Mouse (Mus musculus) neural tube, embryonic 11.5 days (tissue): ENCODE results near the gene Trp53rkb. TPM values are rescaled to one million over a fixed set of nuclear protein-coding genes. Genes with fewer than 3 reads are reported as not detected.

Source experiments
- ATAC-seq: fragments of 200-750 bp; cut with Nextera tagmentation; 2 replicates; pipeline ENCODE4 v1.8.0; 2017; ENCODE audit warnings: moderate number of reproducible peaks, mild to moderate bottlenecking, moderate TSS enrichment, moderate library complexity; ENCODE audit not compliant: insufficient read depth, low FRiP score, low TSS enrichment
- DNase-seq: peaks from one replicate; pipeline ENCODE4 v3.0.0-alpha.2; 2015; ENCODE audit warnings: low spot score
- H3K27ac ChIP-seq: fragments of 300-500 bp; sonication (generic); 2 replicates; pipeline ENCODE4 v1.5.1; 2014; ENCODE audit warnings: low read depth, mild to moderate bottlenecking, low read length
- H3K27me3 ChIP-seq: fragments of 300-500 bp; sonication (generic); 2 replicates; pipeline ENCODE4 v1.6.1; 2014; ENCODE audit warnings: mild to moderate bottlenecking, low read length, mixed read lengths; ENCODE audit not compliant: control insufficient read depth, insufficient read depth
- H3K36me3 ChIP-seq: fragments of 300-500 bp; sonication (generic); 2 replicates; pipeline ENCODE4 v1.6.1; 2014; ENCODE audit warnings: mild to moderate bottlenecking, low read length, moderate library complexity, mixed read lengths; ENCODE audit not compliant: control insufficient read depth, insufficient read depth
- H3K4me1 ChIP-seq: fragments of 300-500 bp; sonication (generic); 2 replicates; pipeline ENCODE4 v1.6.1; 2014; ENCODE audit warnings: low read length, mixed read lengths; ENCODE audit not compliant: control insufficient read depth, insufficient read depth
- H3K4me2 ChIP-seq: fragments of 300-500 bp; sonication (generic); 2 replicates; pipeline ENCODE4 v1.6.1; 2014; ENCODE audit warnings: low read depth, mild to moderate bottlenecking, moderate library complexity
- H3K4me3 ChIP-seq: fragments of 300-500 bp; sonication (generic); 2 replicates; pipeline ENCODE4 v1.5.1; 2014; ENCODE audit warnings: low read depth, low read length
- H3K9ac ChIP-seq: fragments of 300-500 bp; sonication (generic); 2 replicates; pipeline ENCODE4 v1.6.1; 2014; ENCODE audit warnings: mild to moderate bottlenecking, low read length
- H3K9me3 ChIP-seq: fragments of 300-500 bp; sonication (generic); 2 replicates; pipeline ENCODE4 v1.6.1; 2016; ENCODE audit warnings: low read length; ENCODE audit not compliant: control insufficient read depth
- WGBS: fragments of 180-500 bp; shearing (Covaris S2); extraction: QIAGEN DNeasy Blood & Tissue Kit; methylation state at CpG from one replicate; pipeline ENCODE4 v1.1.7; 2014; 5-methylcytosine and 5-hydroxymethylcytosine counted together
- polyA plus RNA-seq: library from polyadenylated mRNA; unstranded; fragments of >200 nt; fragmentation: Nextera tagmentation; extraction: Ambion mirVana; gene quantifications from 2 replicates; pipeline ENCODE4 v1.2.1, GENCODE M21; 2014

The Trp53rkb gene
- polyA plus RNA-seq, 1 experiment from 2014 or later = 10.4 TPM

DNA sequence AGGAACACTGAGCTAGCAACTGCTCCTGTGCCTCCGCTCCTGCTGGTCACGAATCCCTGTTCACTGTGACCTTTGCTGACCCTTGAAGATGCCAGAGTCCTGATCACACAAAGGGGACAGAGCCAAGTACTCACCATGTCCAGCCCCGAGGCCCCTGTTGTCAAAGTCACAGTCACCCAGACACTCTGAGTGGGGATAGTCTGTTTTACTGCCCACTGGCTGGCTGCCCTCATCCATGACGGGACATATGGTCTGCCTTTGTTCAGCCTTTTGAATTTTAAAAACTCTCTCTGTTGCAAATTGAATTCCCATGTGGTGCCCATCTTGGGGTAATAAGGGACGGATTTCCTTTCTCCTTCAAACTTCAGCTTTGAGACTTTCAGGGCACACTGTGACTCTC is 28.3 kb upstream of the Trp53rkb start:
- Histone ChIP-seq H3K4me1 (peaks cover 3% of the 10 kb centered on the region; the same call in 1 of the 2 replicates), H3K4me2 (no peak overlapping the region), H3K27ac (no peak overlapping the region), H3K27me3 (no peaks in the 10 kb centered on the region), H3K9ac (no peak overlapping the region), H3K9me3 (no peaks in the 10 kb centered on the region), H3K4me3 (no peak overlapping the region), H3K36me3 (no peaks in the 10 kb centered on the region)
- WGBS = 8% methylated on average over 5 of the region's 5 CpGs
- ATAC-seq = no peak
- peak; percentile 23 for DNase-seq

DNA sequence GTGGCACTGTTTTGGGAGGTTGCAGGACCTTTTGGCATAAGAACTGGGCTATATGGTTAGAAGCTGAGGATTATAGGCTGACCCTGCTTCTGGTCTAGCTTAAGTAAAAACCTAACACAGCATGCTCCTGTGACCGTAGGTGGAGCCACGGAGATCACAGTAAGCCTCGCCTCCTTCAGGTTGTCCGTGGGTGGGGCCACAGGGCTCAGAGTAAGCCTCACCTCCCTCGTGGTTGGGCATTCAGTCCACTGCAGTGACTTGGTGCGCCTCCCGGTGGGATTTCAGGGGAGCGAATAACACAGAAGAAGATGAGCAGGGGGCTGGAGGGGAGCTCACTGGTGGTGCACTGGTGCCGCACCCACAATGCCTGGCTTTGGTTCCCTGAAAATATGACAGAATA is 24.7 kb upstream of the Trp53rkb start:
- H3K27me3 ChIP-seq = no peaks in the 10 kb centered on the region
- H3K36me3 ChIP-seq = no peaks in the 10 kb centered on the region
- DNase-seq = no peak
- no peaks in the 10 kb centered on the region for H3K9me3 ChIP-seq
- H3K27ac ChIP-seq = no peak overlapping the region
- H3K9ac ChIP-seq = no peak overlapping the region
- WGBS = 75% methylated on average over 9 of the region's 9 CpGs
- no peak overlapping the region for H3K4me2 ChIP-seq
- no peak overlapping the region for H3K4me3 ChIP-seq
- no peak for ATAC-seq
- H3K4me1 ChIP-seq = peaks cover 3% of the 10 kb centered on the region; the same call in 1 of the 2 replicates

DNA sequence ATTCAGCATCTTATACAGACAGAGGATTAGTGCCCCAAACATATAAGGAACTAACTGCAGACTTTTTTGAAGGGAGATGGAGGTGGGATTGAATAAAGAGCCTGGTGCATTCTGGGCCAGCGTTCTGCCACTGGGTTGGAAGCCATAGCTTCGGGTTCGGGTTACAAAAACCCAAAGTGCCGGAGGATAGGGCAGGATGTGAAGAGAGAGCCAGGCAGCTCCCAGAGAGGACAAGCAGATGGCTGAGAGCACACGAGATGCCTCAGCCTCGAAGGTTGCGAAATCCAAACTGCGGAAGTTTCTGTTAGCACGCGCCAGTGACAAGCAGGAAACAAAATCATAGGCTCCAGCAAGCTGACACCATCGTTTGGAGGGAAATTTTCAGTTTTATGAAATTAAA is 20.9 kb upstream of the Trp53rkb start:
- WGBS = 67% methylated on average over 11 of the region's 11 CpGs
- ATAC-seq (no peak), DNase-seq (no peak)
- H3K4me1 ChIP-seq = no peaks in the 10 kb centered on the region
- no peak overlapping the region for H3K9ac ChIP-seq
- H3K36me3 ChIP-seq = no peaks in the 10 kb centered on the region
- H3K27me3 ChIP-seq = no peaks in the 10 kb centered on the region
- no peak overlapping the region for H3K4me2 ChIP-seq
- no peak overlapping the region for H3K27ac ChIP-seq
- no peaks in the 10 kb centered on the region for H3K9me3 ChIP-seq
- H3K4me3 ChIP-seq = no peak overlapping the region

DNA sequence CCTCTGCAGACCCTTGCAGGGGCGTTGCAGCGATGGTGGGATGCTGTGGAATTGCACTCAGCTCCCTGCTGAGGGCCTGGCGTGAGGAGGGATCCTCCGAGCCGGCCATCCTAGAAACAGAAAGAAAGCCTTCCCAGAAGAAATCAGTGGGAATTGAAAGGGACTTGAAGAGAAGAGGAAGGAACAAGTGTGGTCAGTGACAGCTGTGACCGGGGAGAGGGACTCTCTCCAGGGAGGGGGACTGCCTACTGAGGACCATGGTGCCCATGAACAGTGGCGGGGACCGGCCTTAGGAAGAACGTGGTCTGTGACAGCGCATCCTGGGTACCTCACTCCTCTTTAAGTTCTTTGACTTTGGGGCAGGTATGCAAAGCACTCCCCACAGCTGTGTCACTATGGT is 18.7 kb upstream of the Trp53rkb start:
- no peak for DNase-seq
- Histone ChIP-seq H3K4me1 (no peaks in the 10 kb centered on the region), H3K9me3 (no peaks in the 10 kb centered on the region), H3K9ac (no peak overlapping the region), H3K4me2 (no peak overlapping the region), H3K4me3 (no peak overlapping the region), H3K36me3 (no peaks in the 10 kb centered on the region), H3K27ac (no peak overlapping the region), H3K27me3 (no peaks in the 10 kb centered on the region)
- 78% methylated on average over 10 of the region's 10 CpGs for WGBS
- no peak for ATAC-seq

DNA sequence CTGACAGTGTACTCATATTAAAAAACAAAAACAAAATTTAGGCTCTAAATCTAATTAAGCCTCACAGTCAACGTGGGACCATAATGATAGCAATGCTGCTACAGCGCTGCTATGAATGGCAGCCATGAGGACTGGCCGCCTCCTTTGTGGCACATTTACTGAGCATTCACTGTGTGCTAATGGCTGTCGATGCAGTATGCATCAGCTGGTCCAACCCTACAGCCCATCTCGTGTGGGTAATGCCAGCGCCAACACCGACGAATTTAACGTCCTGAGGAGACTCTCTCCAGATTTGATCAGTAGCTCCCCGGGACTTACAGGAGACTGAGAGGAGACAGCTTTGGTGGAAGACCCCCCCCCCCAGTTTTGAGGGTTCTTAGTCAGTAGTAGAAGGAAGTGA is 18.1 kb upstream of the Trp53rkb start:
- Histone ChIP-seq H3K27ac (no peak overlapping the region), H3K4me3 (no peak overlapping the region), H3K36me3 (no peaks in the 10 kb centered on the region), H3K4me2 (no peak overlapping the region), H3K27me3 (no peaks in the 10 kb centered on the region), H3K9ac (no peak overlapping the region), H3K9me3 (no peaks in the 10 kb centered on the region), H3K4me1 (no peaks in the 10 kb centered on the region)
- WGBS = 89% methylated on average over 10 of the region's 10 CpGs
- DNase-seq = no peak
- ATAC-seq = no peak

DNA sequence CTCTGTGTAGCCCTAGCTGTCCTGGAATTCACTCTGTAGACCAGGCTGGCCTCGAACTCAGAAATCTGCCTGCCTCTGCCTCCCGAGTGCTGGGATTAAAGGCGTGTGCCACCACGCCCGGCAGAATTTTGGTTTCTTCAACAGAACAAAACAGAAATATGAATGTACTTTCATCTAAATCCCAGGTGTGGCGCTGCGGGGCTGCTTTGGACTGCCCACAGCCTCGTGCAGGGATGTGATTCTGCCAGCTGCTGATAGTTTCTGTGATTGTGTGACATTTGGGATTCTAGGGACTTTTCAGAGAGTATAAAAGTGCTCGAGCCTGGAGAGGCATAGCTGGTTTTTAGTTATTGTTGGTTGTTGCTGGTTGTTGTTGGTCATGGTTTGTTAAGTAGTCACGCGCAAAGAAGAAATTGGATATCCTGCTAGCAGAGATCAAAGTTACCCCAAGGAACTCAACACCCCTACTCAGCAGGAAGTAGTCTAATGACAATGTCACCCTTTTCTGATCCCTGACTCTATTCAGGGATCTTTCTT is 16.9 kb upstream of the Trp53rkb start:
- WGBS = 65% methylated on average over 11 of the region's 11 CpGs
- H3K36me3 ChIP-seq = no peaks in the 10 kb centered on the region

DNA sequence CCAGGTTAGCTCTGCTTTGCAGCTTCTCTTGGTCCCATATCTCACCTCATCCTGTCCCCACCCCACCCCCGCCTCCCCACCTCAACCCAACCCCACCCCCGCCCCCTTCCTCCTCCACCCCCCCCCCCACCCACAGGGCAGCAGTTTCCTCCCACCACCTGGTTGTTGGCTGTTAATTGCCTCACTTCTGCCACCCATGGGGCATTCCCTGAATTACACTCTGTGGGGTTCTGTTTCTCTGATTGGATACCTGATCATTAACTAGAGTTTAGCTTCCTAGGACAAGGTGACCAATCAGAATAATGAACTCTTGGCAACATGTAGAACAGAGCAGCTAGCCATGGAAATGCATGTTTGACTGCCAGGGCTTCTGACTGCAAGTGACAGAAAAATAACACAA is 16.1 kb upstream of the Trp53rkb start:
- no peaks in the 10 kb centered on the region for H3K36me3 ChIP-seq
- H3K27ac ChIP-seq = no peak overlapping the region
- no peaks in the 10 kb centered on the region for H3K4me1 ChIP-seq
- H3K4me2 ChIP-seq = no peak overlapping the region
- no peaks in the 10 kb centered on the region for H3K9me3 ChIP-seq
- 33% methylated on average over 2 of the region's 2 CpGs for WGBS
- DNase-seq (peak; percentile 30), ATAC-seq (no peak)
- H3K27me3 ChIP-seq = no peaks in the 10 kb centered on the region
- H3K4me3 ChIP-seq = no peak overlapping the region
- H3K9ac ChIP-seq = no peak overlapping the region

More for the DNA sequence above, 16.9 kb upstream of the Trp53rkb start:
- Histone ChIP-seq H3K4me2 (no peak overlapping the region), H3K4me3 (no peak overlapping the region), H3K27me3 (no peaks in the 10 kb centered on the region), H3K9me3 (no peaks in the 10 kb centered on the region), H3K4me1 (no peaks in the 10 kb centered on the region), H3K9ac (no peak overlapping the region), H3K27ac (no peak overlapping the region)
- DNase-seq = no peak
- no peak for ATAC-seq

DNA sequence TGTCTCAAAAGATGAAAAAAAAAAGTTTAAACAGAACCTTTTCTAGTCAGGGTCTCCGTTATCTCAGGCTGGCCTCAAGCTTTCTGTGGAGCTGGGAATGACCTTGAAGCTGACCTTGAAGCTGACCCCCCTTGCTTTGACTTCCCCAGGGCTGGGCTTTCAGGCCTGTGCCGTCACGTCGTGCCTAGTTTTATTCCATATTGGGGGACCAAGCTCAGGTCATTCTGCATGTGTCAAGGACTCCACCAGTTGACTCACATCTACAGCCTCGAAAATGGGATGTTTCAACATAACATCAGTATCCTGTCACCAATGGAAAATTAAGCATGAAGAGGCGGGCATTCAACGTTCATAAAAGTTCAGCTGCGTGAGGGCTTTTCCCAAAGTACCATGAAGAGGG is 12.4 kb upstream of the Trp53rkb start:
- H3K9ac ChIP-seq = no peak overlapping the region
- H3K36me3 ChIP-seq = no peaks in the 10 kb centered on the region
- no peak overlapping the region for H3K4me3 ChIP-seq
- no peak overlapping the region for H3K4me2 ChIP-seq
- DNase-seq (no peak), ATAC-seq (no peak)
- H3K4me1 ChIP-seq = no peaks in the 10 kb centered on the region
- H3K27ac ChIP-seq = no peak overlapping the region
- 65% methylated on average over 8 of the region's 8 CpGs for WGBS
- H3K27me3 ChIP-seq = no peaks in the 10 kb centered on the region
- no peaks in the 10 kb centered on the region for H3K9me3 ChIP-seq

DNA sequence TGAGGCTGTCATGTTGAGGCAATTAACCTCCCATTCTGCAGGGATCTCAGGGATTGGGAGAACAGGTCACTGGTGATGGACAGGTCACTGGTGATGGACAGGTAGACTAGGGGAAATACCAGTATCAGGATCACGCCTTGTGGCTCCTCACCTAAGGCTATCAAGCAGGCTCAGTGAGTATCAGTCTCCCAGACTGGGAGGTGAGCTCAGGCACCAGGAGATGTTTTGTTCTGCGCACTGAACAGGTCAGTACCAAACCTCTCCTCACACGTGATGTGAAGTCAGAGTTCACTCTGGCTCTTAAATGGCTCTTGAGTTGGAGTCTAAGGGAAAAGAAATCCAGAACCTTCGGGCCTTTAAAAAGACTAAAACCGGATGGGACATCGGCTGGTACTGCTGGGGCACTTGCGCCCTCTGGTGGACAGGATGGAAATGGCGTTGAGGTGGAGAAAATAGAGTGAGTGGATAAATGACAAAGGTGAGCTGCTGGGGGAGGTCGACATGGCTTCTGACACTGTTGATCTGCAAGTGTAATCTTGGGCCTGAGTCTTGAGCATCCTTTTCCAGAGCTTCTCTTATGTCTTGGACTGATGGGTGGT is 11.3 kb upstream of the Trp53rkb start:
- H3K27ac ChIP-seq = no peak overlapping the region
- DNase-seq (peak; percentile 74), ATAC-seq (no peak; the same call in 1 of the 2 replicates)
- H3K4me2 ChIP-seq = no peak overlapping the region
- H3K4me1 ChIP-seq = peaks cover 2% of the 10 kb centered on the region; the same call in 1 of the 2 replicates
- no peaks in the 10 kb centered on the region for H3K9me3 ChIP-seq
- H3K9ac ChIP-seq = no peak overlapping the region
- 11% methylated on average over 9 of the region's 9 CpGs for whole genome bisulfite sequencing
- H3K36me3 ChIP-seq = no peaks in the 10 kb centered on the region
- H3K27me3 ChIP-seq = no peaks in the 10 kb centered on the region
- no peak overlapping the region for H3K4me3 ChIP-seq
